Comparison of ENCODE assay signal across 32 mouse cellular contexts in the genomic region with DNA sequence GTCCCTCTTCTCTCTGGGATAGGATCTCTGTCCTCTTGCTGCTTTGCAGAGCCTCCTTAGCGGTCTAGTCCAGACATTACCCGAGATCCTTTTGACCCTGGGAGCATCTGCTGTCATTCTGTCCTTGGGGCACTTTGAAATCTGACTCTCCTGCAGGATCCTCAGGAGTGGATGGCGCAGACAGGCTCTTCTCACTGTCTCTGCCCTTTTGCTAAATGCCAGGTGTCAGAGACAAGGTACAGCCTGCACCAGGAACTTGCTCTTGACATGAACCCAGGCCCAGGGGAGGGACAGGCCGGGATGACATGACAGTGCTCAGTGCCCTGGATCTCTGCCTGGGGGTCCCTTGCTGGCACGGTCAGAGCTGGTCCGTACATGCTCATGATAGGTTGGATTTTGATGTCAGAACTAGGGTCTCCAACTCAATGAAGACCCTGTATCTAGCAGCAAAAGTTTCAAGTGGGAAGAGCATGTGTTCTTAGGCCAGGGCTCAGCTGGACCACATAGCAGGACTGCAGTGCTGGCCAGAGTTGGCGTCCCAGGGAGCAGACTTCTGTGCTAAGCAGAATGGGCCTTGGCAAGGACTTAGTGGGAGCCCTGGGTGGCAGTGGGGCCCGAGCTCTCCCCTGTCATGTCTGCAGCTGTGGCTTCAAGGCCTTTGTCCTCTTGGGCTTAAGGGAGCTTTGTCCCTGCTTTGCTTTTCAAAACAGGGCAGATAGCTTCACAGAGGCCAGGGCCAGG. TPM values are rescaled to one million over a fixed set of nuclear protein-coding genes. Genes with fewer than 3 reads are reported as not detected.
DNase-seq lines count a peak whose midpoint lies in the region; ATAC-seq and TF ChIP-seq lines count a peak whose summit lies in the region.
"Had no signal": no experiment of that assay in that cellular context is flagged by ENCODE, and none has a peak within 500 bp of the region (broad histone marks: within the 10 kb centered on the region; RNA-seq: fewer than 3 reads in every experiment).

No protein-coding gene starts in this region.

- no peak overlapping the region for H3K27ac ChIP-seq in heart, embryonic 16.5 days (ENCODE audit: low read length)
- H3K27ac ChIP-seq in stomach, embryonic 16.5 days (ENCODE audit: low read length) = no peak overlapping the region; the same call in 1 of the 2 replicates
- no peak overlapping the region for H3K27ac ChIP-seq in stomach, postnatal 0 days (replicated peaks)
- H3K27ac ChIP-seq: heart, adult 2 months; hindbrain, embryonic 14.5 days; liver, embryonic 14.5 days; lung, embryonic 15.5 days; stomach, embryonic 15.5 days had no signal

- TF ChIP-seq EP300 in stomach, postnatal 0 days (optimal IDR thresholded peaks at IDR 0.05) = no peak

- H3K36me3 ChIP-seq in heart, embryonic 16.5 days (ENCODE audit: control insufficient read depth, insufficient read depth) = no peaks in the 10 kb centered on the region
- no peaks in the 10 kb centered on the region for H3K36me3 ChIP-seq in stomach, embryonic 16.5 days (ENCODE audit: control insufficient read depth, insufficient read depth, low read length)
- no peaks in the 10 kb centered on the region for H3K36me3 ChIP-seq in stomach, postnatal 0 days (ENCODE audit: control insufficient read depth, insufficient read depth, low read length)
- H3K36me3 ChIP-seq: lung, embryonic 15.5 days; stomach, embryonic 15.5 days had no signal

- no peak overlapping the region for H3K4me3 ChIP-seq in heart, embryonic 16.5 days (ENCODE audit: low read length)
- H3K4me3 ChIP-seq in stomach, embryonic 16.5 days (replicated peaks; ENCODE audit: low read length) = no peak overlapping the region
- no peak overlapping the region for H3K4me3 ChIP-seq in stomach, postnatal 0 days (ENCODE audit: low read depth, low read length)
- H3K4me3 ChIP-seq: heart, adult 2 months; lung, embryonic 15.5 days; megakaryocyte, embryonic 14.5 days; myocyte; stomach, embryonic 15.5 days had no signal

- H3K9ac ChIP-seq in heart, embryonic 16.5 days (ENCODE audit: low read length) = peak overlapping the region; percentile 42; the same call in 1 of the 2 replicates
- peak overlapping the region; percentile 19; the same call in 1 of the 2 replicates for H3K9ac ChIP-seq in stomach, embryonic 16.5 days (ENCODE audit: low read length)
- no peak overlapping the region for H3K9ac ChIP-seq in stomach, postnatal 0 days (ENCODE audit: low read length)
- H3K9ac ChIP-seq: hindbrain, embryonic 14.5 days; liver, embryonic 14.5 days; lung, embryonic 15.5 days; stomach, embryonic 15.5 days had no signal

- TF ChIP-seq CTCF in stomach, postnatal 0 days (IDR thresholded peaks at IDR 0.05; ENCODE audit: low read depth) = no peak

- no peak for ATAC-seq in heart, embryonic 16.5 days (replicated peaks; ENCODE audit: extremely low read depth, insufficient read depth, low FRiP score)
- no peak for ATAC-seq in stomach, embryonic 16.5 days (ENCODE audit: insufficient read depth, low FRiP score)
- no peak for ATAC-seq in stomach, postnatal 0 days (ENCODE audit: low FRiP score, low TSS enrichment)
- ATAC-seq: inflammation-experienced regulatory T-cells, adult 6 months; midbrain, embryonic 16.5 days; Patski had no signal

- H3K4me1 ChIP-seq in heart, embryonic 16.5 days (ENCODE audit: control insufficient read depth, insufficient read depth, low read length) = peaks cover 24% of the 10 kb centered on the region
- peaks cover 2% of the 10 kb centered on the region; the same call in 1 of the 2 replicates for H3K4me1 ChIP-seq in stomach, embryonic 16.5 days (ENCODE audit: control insufficient read depth, insufficient read depth, low read length)
- no peaks in the 10 kb centered on the region for H3K4me1 ChIP-seq in stomach, postnatal 0 days (replicated peaks; ENCODE audit: control insufficient read depth, insufficient read depth)

- DNase-seq in gastrocnemius, adult 18-20 months (ENCODE audit: low spot score) = peak; percentile 68
- no peak for DNase-seq in gastrocnemius, postnatal 4 days (ENCODE audit: low spot score in 2 of 2)
- DNase-seq in heart, postnatal 4 days = no peak
- DNase-seq in stomach, postnatal 0 days (ENCODE audit: low spot score) = no peak
- no peak for DNase-seq in layer of hippocampus, adult 11-12 months (ENCODE audit: low spot score)
- DNase-seq: B cell, adult 2 months; cerebellum, adult 18-20 months; cerebellum, postnatal 14 days; heart, adult 2 months; heart, postnatal 14 days; kidney, adult 8-10 months; kidney, postnatal 10 days; lung, postnatal 36 days; right cerebral cortex, adult 18-20 months; right cerebral cortex, postnatal 4 days; thymus, adult 2 months; thymus, postnatal 4 days had no signal

- no peaks in the 10 kb centered on the region for H3K27me3 ChIP-seq in heart, embryonic 16.5 days (ENCODE audit: control insufficient read depth, insufficient read depth, low read length)
- H3K27me3 ChIP-seq in stomach, embryonic 16.5 days (ENCODE audit: control insufficient read depth, insufficient read depth, low read length) = no peaks in the 10 kb centered on the region
- no peaks in the 10 kb centered on the region for H3K27me3 ChIP-seq in stomach, postnatal 0 days (ENCODE audit: control insufficient read depth, insufficient read depth, low read length)
- H3K27me3 ChIP-seq: Patski had no signal

- H3K4me2 ChIP-seq in heart, embryonic 16.5 days (ENCODE audit: low read depth, low read length) = no peak overlapping the region
- no peak overlapping the region for H3K4me2 ChIP-seq in stomach, embryonic 16.5 days (ENCODE audit: low read depth, low read length)
- H3K4me2 ChIP-seq in stomach, postnatal 0 days (replicated peaks; ENCODE audit: low read depth) = no peak overlapping the region
- H3K4me2 ChIP-seq: hindbrain, embryonic 14.5 days; lung, embryonic 15.5 days; stomach, embryonic 15.5 days had no signal

- no peaks in the 10 kb centered on the region for H3K9me3 ChIP-seq in heart, embryonic 16.5 days (replicated peaks; ENCODE audit: control insufficient read depth, low read length)
- H3K9me3 ChIP-seq in stomach, embryonic 16.5 days (replicated peaks; ENCODE audit: control insufficient read depth, low read length) = no peaks in the 10 kb centered on the region
- no peaks in the 10 kb centered on the region for H3K9me3 ChIP-seq in stomach, postnatal 0 days (ENCODE audit: control insufficient read depth, low read length)
- H3K9me3 ChIP-seq: G1E; lung, embryonic 15.5 days; megakaryocyte, embryonic 14.5 days; stomach, embryonic 15.5 days had no signal

- 72% methylated on average over 8 of the region's 8 CpGs for WGBS in heart, embryonic 16.5 days
- WGBS in stomach, embryonic 16.5 days = 68% methylated on average over 8 of the region's 8 CpGs
- 71% methylated on average over 8 of the region's 8 CpGs for WGBS in stomach, postnatal 0 days

RNA-seq across cellular contexts. Expression of a gene that starts 5.5 kb away (rescaled TPM):
- total RNA-seq in gastrocnemius, adult 18-20 months (2021) = not detected
- not detected for total RNA-seq in gastrocnemius, postnatal 4 days (2021)
- polyA plus RNA-seq in heart, embryonic 16.5 days (2015; fragmentation: Nextera tagmentation; extraction: Ambion mirVana) = 0.54 and 1.4 TPM in 2 replicates
- total RNA-seq in heart, postnatal 4 days (2021) = under 1 TPM in 1 of 2 experiments, not detected in 1; 0.97 TPM
- polyA plus RNA-seq in stomach, embryonic 16.5 days (2015; fragmentation: Nextera tagmentation; extraction: Ambion mirVana) = not detected in 2 replicates
- polyA plus RNA-seq in stomach, postnatal 0 days (2015; fragmentation: Nextera tagmentation; extraction: Ambion mirVana) = not detected in 2 replicates
- total RNA-seq: adrenal gland, adult 18-20 months; layer of hippocampus, adult 18-20 months had no signal
- polyA plus RNA-seq: heart, adult 2 months; hindbrain, embryonic 14.5 days; inflammation-experienced regulatory T-cells, adult 6 months; liver, embryonic 14.5 days; lung, embryonic 15.5 days; midbrain, embryonic 16.5 days; neural tube, embryonic 14.5 days; Patski; stomach, embryonic 15.5 days; thymus, adult 2 months had no signal

RNA-seq across cellular contexts. Expression of a gene that starts 41.4 kb away (rescaled TPM):
- 10 to 100 TPM; 65.0 to 70.8 TPM for total RNA-seq in gastrocnemius, adult 18-20 months (2021)
- total RNA-seq in gastrocnemius, postnatal 4 days (2021) = 10 to 100 TPM; 48.6 to 56.4 TPM
- polyA plus RNA-seq in heart, embryonic 16.5 days (2015; fragmentation: Nextera tagmentation; extraction: Ambion mirVana) = 40.4 and 47.6 TPM in 2 replicates
- 10 to 100 TPM; 74.3 to 77.1 TPM for total RNA-seq in heart, postnatal 4 days (2021)
- polyA plus RNA-seq in stomach, embryonic 16.5 days (2015; fragmentation: Nextera tagmentation; extraction: Ambion mirVana) = 33.6 and 34.4 TPM in 2 replicates
- polyA plus RNA-seq in stomach, postnatal 0 days (2015; fragmentation: Nextera tagmentation; extraction: Ambion mirVana) = 40.9 and 45.0 TPM in 2 replicates

RNA-seq across cellular contexts. Expression of a gene that starts 42.0 kb away (rescaled TPM):
- 100 to 1,000 TPM; 119 to 165 TPM for total RNA-seq in gastrocnemius, adult 18-20 months (2021)
- 10 to 100 TPM; 83.4 to 92.2 TPM for total RNA-seq in gastrocnemius, postnatal 4 days (2021)
- 137 and 143 TPM in 2 replicates for polyA plus RNA-seq in heart, embryonic 16.5 days (2015; fragmentation: Nextera tagmentation; extraction: Ambion mirVana)
- 10 to 100 TPM; 89.8 to 90.8 TPM for total RNA-seq in heart, postnatal 4 days (2021)
- 142 and 152 TPM in 2 replicates for polyA plus RNA-seq in stomach, embryonic 16.5 days (2015; fragmentation: Nextera tagmentation; extraction: Ambion mirVana)
- polyA plus RNA-seq in stomach, postnatal 0 days (2015; fragmentation: Nextera tagmentation; extraction: Ambion mirVana) = 163 TPM in 2 replicates
